Mouse (Mus musculus): Measurements from ENCODE around the gene Acad11. TPM values are rescaled to one million over a fixed set of nuclear protein-coding genes. Genes with fewer than 3 reads are reported as not detected.

Gene Acad11
- polyA plus RNA-seq, 1 experiment: 6.2 TPM

- H3K27me3 ChIP-seq (ENCODE audit: control insufficient read depth, insufficient read depth, insufficient read length): no peaks in the 10 kb centered on the region
- TF ChIP-seq E2F4 (IDR thresholded peaks at IDR 0.05; ENCODE audit: insufficient read depth) (no peak), MAX (IDR thresholded peaks at IDR 0.05; ENCODE audit: low read depth) (no peak), TCF3 (IDR thresholded peaks at IDR 0.05; ENCODE audit: insufficient read length, low read depth) (no peak), MYOG (IDR thresholded peaks at IDR 0.05; ENCODE audit: control insufficient read depth in 1 of 3, insufficient read depth in 1 of 3, insufficient read length in 2 of 3, low read depth in 2 of 3) (no peak), POLR2AphosphoS2 (IDR thresholded peaks at IDR 0.05; ENCODE audit: insufficient read length, low read depth) (no peak), REST (IDR thresholded peaks at IDR 0.05; ENCODE audit: insufficient read depth, insufficient read length) (no peak), USF1 (IDR thresholded peaks at IDR 0.05; ENCODE audit: low read depth) (no peak), POLR2A (IDR thresholded peaks at IDR 0.05; ENCODE audit: insufficient read length, low read depth) (no peak), CEBPB (IDR thresholded peaks at IDR 0.05; ENCODE audit: insufficient read depth, poor library complexity, severe bottlenecking) (no peak), SRF (IDR thresholded peaks at IDR 0.05; ENCODE audit: control insufficient read depth, insufficient read length, low read depth) (no peak), TCF12 (IDR thresholded peaks at IDR 0.05; ENCODE audit: insufficient read depth, poor library complexity, severe bottlenecking) (no peak), MYOD1 (IDR thresholded peaks at IDR 0.05; ENCODE audit: control insufficient read depth in 1 of 3, insufficient read length in 2 of 3, low read depth in 2 of 3) (no peak)
Measured at GRCm38 (mm10) chr9:104128110-104128509, 64.9 kb downstream of the Acad11 start.

GRCm38 (mm10) chr9:104130141-104130755 is 67.1 kb downstream of the Acad11 start:
- Histone ChIP-seq H3K4me2 (ENCODE audit: low read depth) (no peak overlapping the region), H3ac (ENCODE audit: control insufficient read depth, insufficient read length) (no peak overlapping the region), H3K4me3 (no peak overlapping the region), H3K27me3 (ENCODE audit: control insufficient read depth, insufficient read depth, insufficient read length) (no peaks in the 10 kb centered on the region), H3K79me2 (ENCODE audit: control insufficient read depth, insufficient read depth) (no peaks in the 10 kb centered on the region), H3K36me3 (ENCODE audit: control insufficient read depth, insufficient read depth) (no peaks in the 10 kb centered on the region)
- TF ChIP-seq CEBPB (IDR thresholded peaks at IDR 0.05; ENCODE audit: insufficient read depth, poor library complexity, severe bottlenecking): no peak
- TF ChIP-seq REST (IDR thresholded peaks at IDR 0.05; ENCODE audit: insufficient read depth, insufficient read length): no peak
- no peak for TF ChIP-seq E2F4 (IDR thresholded peaks at IDR 0.05; ENCODE audit: insufficient read depth)

More at GRCm38 (mm10) chr9:104128110-104128509, 64.9 kb downstream of the Acad11 start:
- Histone ChIP-seq H3K4me2 (ENCODE audit: low read depth) (no peak overlapping the region), H3K36me3 (ENCODE audit: control insufficient read depth, insufficient read depth) (no peaks in the 10 kb centered on the region), H3K79me2 (ENCODE audit: control insufficient read depth, insufficient read depth) (no peaks in the 10 kb centered on the region), H3ac (ENCODE audit: control insufficient read depth, insufficient read length) (no peak overlapping the region), H3K4me3 (no peak overlapping the region)

- H3ac ChIP-seq (ENCODE audit: control insufficient read depth, insufficient read length): no peak overlapping the region
- no peaks in the 10 kb centered on the region for H3K27me3 ChIP-seq (ENCODE audit: control insufficient read depth, insufficient read depth, insufficient read length)
- no peak overlapping the region for H3K4me2 ChIP-seq (ENCODE audit: low read depth)
- H3K36me3 ChIP-seq (ENCODE audit: control insufficient read depth, insufficient read depth): no peaks in the 10 kb centered on the region
- no peak for TF ChIP-seq E2F4 (IDR thresholded peaks at IDR 0.05; ENCODE audit: insufficient read depth)
- no peak for TF ChIP-seq REST (IDR thresholded peaks at IDR 0.05; ENCODE audit: insufficient read depth, insufficient read length)
- no peak for TF ChIP-seq POLR2A (IDR thresholded peaks at IDR 0.05; ENCODE audit: insufficient read length, low read depth)
- TF ChIP-seq CEBPB (IDR thresholded peaks at IDR 0.05; ENCODE audit: insufficient read depth, poor library complexity, severe bottlenecking): no peak
- no peak for TF ChIP-seq MYOG (IDR thresholded peaks at IDR 0.05; ENCODE audit: control insufficient read depth in 1 of 3, insufficient read depth in 1 of 3, insufficient read length in 2 of 3, low read depth in 2 of 3)
- no peak for TF ChIP-seq MAX (IDR thresholded peaks at IDR 0.05; ENCODE audit: low read depth)
- TF ChIP-seq TCF12 (IDR thresholded peaks at IDR 0.05; ENCODE audit: insufficient read depth, poor library complexity, severe bottlenecking): no peak
- TF ChIP-seq TCF3 (IDR thresholded peaks at IDR 0.05; ENCODE audit: insufficient read length, low read depth): no peak
- no peak for TF ChIP-seq SRF (IDR thresholded peaks at IDR 0.05; ENCODE audit: control insufficient read depth, insufficient read length, low read depth)
- no peaks in the 10 kb centered on the region for H3K79me2 ChIP-seq (ENCODE audit: control insufficient read depth, insufficient read depth)
- H3K4me3 ChIP-seq: no peak overlapping the region
Measured at GRCm38 (mm10) chr9:104140351-104140750, 77.2 kb downstream of the Acad11 start.

GRCm38 (mm10) chr9:104142805-104143204 is 79.6 kb downstream of the Acad11 start:
- Histone ChIP-seq H3K36me3 (ENCODE audit: control insufficient read depth, insufficient read depth) (no peaks in the 10 kb centered on the region), H3K4me2 (ENCODE audit: low read depth) (no peak overlapping the region), H3K4me3 (no peak overlapping the region), H3K27me3 (ENCODE audit: control insufficient read depth, insufficient read depth, insufficient read length) (no peaks in the 10 kb centered on the region), H3ac (ENCODE audit: control insufficient read depth, insufficient read length) (no peak overlapping the region), H3K79me2 (ENCODE audit: control insufficient read depth, insufficient read depth) (no peaks in the 10 kb centered on the region)
- TF ChIP-seq TCF3 (IDR thresholded peaks at IDR 0.05; ENCODE audit: insufficient read length, low read depth): no peak
- TF ChIP-seq MYOD1 (IDR thresholded peaks at IDR 0.05; ENCODE audit: control insufficient read depth in 1 of 3, insufficient read length in 2 of 3, low read depth in 2 of 3): no peak
- TF ChIP-seq MAX (IDR thresholded peaks at IDR 0.05; ENCODE audit: low read depth): no peak
- no peak for TF ChIP-seq POLR2A (IDR thresholded peaks at IDR 0.05; ENCODE audit: insufficient read length, low read depth)
- no peak for TF ChIP-seq MYOG (IDR thresholded peaks at IDR 0.05; ENCODE audit: control insufficient read depth in 1 of 3, insufficient read depth in 1 of 3, insufficient read length in 2 of 3, low read depth in 2 of 3)
- TF ChIP-seq SRF (IDR thresholded peaks at IDR 0.05; ENCODE audit: control insufficient read depth, insufficient read length, low read depth): no peak

GRCm38 (mm10) chr9:104144314-104144996 is 81.3 kb downstream of the Acad11 start:
- Histone ChIP-seq H3K79me2 (ENCODE audit: control insufficient read depth, insufficient read depth) (no peaks in the 10 kb centered on the region), H3ac (ENCODE audit: control insufficient read depth, insufficient read length) (no peak overlapping the region), H3K4me3 (no peak overlapping the region), H3K27me3 (ENCODE audit: control insufficient read depth, insufficient read depth, insufficient read length) (no peaks in the 10 kb centered on the region), H3K4me2 (ENCODE audit: low read depth) (no peak overlapping the region), H3K36me3 (ENCODE audit: control insufficient read depth, insufficient read depth) (no peaks in the 10 kb centered on the region)
- TF ChIP-seq POLR2A (IDR thresholded peaks at IDR 0.05; ENCODE audit: insufficient read length, low read depth) (no peak), E2F4 (IDR thresholded peaks at IDR 0.05; ENCODE audit: insufficient read depth) (no peak), TCF3 (IDR thresholded peaks at IDR 0.05; ENCODE audit: insufficient read length, low read depth) (no peak), TCF12 (IDR thresholded peaks at IDR 0.05; ENCODE audit: insufficient read depth, poor library complexity, severe bottlenecking) (no peak), POLR2AphosphoS2 (IDR thresholded peaks at IDR 0.05; ENCODE audit: insufficient read length, low read depth) (no peak), CEBPB (IDR thresholded peaks at IDR 0.05; ENCODE audit: insufficient read depth, poor library complexity, severe bottlenecking) (no peak), USF1 (IDR thresholded peaks at IDR 0.05; ENCODE audit: low read depth) (no peak), MAX (IDR thresholded peaks at IDR 0.05; ENCODE audit: low read depth) (no peak), MYOD1 (IDR thresholded peaks at IDR 0.05; ENCODE audit: control insufficient read depth in 1 of 3, insufficient read length in 2 of 3, low read depth in 2 of 3) (no peak)
